Mouse (Mus musculus) hindlimb bud, embryonic 11.5 days (tissue): Measurements from ENCODE around the gene Vwa1.
A peak's percentile ranks its signal among the peaks of the same experiment; 100 is the strongest.
"Not testable (repeated sequence)": the region's sequence is repeated elsewhere in the genome, so short reads cannot be mapped to it uniquely, and the experiment has no call there.

ENCODE experiments used
- DNase-seq: peaks from one replicate; pipeline ENCODE4 v3.0.0-alpha.2; 2012; ENCODE audit warnings: low read depth, low spot score; ENCODE audit errors: extremely low spot score

Gene Vwa1

DNA sequence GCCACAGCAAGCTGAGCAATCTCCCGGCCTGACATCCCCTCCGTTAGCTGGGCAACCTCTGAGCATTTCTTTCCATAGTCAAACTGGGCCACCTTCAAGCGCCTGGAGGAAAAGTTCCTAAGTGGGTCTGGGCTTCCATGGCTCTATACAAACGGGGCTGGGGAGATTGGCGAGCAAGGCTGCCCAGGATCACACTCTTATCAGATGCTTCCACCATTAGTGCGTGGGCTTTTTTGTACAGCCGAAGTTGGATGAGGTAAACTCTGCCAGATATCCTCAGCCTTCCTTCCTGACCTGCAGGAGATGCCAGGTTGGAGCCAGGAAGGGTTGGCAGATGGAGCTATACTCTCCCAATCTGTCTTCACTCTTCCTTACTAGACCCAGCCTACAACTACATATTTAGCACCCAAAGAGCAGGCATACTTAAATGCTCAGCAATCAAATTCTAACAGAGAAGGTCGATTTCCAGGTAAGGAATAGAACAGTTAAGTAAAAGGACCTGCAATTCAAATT, 28.4 kb downstream of the Vwa1 start:
- DNase-seq: no peak

GRCm38 (mm10) chr4:155745136-155745535, 29.4 kb downstream of the Vwa1 start:
- no peak for DNase-seq

DNA sequence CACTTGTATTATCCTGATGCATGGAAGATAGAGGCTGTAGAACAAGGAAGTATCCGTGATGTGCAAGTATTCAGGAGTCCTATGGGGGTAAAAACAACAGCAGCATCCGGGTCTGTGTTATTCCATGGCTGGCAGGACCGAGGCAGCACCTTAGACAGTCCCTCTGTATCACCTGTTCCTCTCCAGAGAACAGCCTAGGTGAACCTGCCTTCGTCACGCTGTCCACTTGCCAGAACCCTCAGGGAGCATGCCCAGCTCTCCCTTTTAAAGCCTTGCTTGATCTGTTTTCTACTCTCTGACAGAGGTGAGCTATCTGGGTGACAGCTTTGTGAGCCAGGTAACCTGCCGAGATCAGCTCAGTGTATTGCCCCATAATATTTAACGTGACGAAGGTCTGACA, 30.0 kb downstream of the Vwa1 start:
- no peak for DNase-seq

DNA sequence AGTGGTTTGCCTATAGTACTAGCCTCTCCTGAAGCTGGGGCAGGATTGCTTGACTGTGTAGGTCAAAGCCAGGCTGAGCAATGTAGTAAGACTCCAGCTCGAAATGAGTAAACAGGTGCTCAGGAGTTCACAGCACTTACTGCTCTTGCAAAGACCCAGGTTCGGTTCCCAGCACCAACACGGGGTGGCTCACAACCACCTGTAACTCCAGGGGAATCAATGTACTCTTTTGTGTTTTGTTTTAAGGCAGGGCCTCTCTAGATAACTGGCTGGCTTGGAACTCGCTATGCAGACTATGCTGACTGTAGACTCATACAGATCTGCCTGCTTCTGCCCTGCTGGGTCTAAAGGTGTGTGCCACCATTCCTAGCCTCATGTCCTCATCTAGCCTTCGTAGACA, 31.8 kb downstream of the Vwa1 start:
- DNase-seq: no peak

DNA sequence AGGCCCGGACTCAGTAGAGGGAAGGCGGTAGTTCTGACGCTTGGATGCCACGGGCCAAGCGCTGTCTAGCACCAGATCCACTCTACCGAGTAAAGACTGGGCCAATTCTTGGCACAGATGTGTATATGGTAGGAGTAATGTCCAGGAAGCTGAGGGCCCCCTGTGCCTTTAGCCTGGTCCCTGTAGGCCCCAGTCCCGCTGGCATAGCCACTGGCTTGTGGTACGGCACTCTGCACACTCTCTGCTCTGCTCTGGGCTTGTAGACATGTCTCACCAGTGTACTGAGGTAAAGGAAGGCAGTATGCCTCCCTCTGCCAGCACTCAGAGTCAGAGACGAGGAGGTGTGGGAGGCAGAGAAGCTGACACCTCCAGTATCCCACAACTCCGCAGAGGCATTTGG, 33.8 kb downstream of the Vwa1 start:
- DNase-seq: not testable (repeated sequence)

GRCm38 (mm10) chr4:155739741-155740636, 34.5 kb downstream of the Vwa1 start:
- DNase-seq: no peak

DNA sequence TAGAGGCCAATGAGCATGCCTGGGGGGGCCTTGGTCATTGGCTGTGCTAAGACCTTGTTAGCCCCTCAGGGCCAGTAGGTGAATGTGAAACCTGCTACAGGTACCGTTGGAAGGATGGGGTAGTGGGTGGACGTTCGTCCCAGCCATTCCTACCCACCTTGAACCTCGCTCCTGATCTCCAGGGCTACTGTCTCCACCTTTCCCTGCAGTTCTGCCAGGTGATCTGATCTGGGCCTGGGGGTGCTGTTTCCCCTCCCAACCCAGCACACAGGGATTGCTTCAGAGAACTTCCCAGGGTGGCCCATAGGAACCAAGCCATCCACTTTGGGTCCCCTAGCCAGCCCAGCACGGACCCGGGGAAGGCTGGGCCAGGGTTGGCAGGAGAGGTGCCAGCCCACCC, 35.3 kb downstream of the Vwa1 start:
- DNase-seq: no peak

DNA sequence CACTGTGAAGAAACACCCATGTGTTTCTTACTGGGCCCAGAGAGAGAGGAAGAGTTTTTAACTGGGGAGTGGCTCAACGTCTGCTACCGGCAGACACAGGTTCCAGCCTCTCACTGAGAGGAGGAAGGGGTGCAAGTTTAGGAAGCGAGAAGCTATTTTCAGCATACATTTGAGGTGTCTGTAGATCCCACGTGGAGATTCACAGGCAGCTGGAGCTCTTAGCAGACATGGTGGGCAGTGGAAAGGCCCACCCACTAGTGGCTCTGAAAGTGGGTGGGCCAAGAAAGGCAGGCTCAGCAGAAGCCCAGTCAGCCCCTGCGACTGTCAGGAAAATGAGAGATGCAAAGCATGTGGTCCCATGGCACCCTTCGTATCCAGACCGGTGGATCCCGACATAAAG, 36.2 kb downstream of the Vwa1 start:
- no peak for DNase-seq

- no peak for DNase-seq
Observed at GRCm38 (mm10) chr4:155736421-155736820, 38.1 kb downstream of the Vwa1 start.

GRCm38 (mm10) chr4:155735788-155736187, 38.7 kb downstream of the Vwa1 start:
- no peak for DNase-seq

DNA sequence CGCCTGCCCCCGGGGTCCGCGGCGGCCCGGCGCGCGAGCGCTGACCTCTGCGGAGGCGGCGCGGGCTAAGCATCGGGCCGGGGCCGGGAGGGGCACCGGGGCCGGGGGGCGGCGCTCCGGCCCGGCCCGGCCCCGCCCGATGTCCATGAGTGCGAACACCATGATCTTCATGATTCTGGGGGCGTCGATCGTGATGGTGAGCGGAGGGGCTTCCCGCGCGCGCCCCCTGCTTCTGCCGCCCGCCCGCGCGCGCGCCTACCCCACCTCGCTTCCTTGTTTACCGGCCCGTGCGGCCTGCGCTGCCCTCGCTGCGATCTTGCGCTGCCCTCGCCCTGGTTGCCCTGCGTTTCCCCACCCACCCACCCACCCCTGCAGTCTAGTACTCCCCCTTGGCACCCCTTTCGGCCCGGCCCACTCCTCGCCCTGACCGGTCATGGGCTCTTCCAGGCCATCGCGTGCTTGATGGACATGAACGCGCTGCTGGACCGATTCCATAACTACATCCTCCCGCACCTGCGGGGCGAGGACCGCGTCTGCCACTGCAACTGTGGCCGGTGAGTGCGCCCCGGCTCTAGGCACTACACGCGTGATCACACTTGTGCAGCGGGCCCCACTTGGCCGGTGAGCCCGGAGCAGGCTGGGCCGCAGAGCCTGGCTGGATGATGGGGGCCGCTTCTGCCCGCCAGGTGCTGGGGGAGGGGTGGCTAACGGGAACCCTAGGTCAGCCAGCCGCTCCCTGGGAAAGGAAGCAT, 39.4 kb downstream of the Vwa1 start:
- no peak for DNase-seq

DNA sequence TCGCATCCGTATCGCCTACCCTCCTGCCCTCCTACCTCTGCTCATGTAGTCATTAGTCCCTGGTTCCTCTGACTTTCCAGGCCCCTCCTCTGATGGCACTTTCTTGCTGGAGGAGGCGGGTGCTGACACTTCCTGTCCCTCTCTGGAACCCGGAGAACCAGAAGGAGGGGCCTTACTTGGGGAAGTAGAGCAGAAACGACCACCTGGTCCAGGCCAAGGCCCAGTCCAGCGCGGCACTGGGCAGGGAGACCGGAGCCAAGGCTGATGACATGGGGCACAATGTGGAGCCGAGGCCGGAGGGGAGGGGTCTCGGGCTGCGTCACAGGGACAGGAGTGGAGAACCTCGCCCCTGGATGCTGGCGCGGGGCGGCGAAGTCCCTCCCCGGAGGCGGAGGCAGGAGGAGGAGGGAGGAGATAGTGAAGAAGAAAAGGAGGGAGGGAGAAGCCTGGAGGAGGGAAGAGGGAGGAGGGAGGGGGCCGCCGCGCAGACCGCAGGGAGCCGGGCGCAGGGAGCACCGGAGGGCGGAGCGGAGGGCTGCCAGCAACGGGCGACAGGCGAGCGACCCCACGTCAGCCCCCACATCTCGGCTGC, 40.1 kb downstream of the Vwa1 start, which contains the start of gene Tmem240:
Gene Tmem240 (plus strand): TSS at position 451 of the 592 bp plus-strand sequence.
- DNase-seq: peak; percentile 60

GRCm38 (mm10) chr4:155733267-155733666, 41.2 kb downstream of the Vwa1 start:
- no peak for DNase-seq

GRCm38 (mm10) chr4:155727993-155728392, 46.5 kb downstream of the Vwa1 start:
- DNase-seq: no peak

DNA sequence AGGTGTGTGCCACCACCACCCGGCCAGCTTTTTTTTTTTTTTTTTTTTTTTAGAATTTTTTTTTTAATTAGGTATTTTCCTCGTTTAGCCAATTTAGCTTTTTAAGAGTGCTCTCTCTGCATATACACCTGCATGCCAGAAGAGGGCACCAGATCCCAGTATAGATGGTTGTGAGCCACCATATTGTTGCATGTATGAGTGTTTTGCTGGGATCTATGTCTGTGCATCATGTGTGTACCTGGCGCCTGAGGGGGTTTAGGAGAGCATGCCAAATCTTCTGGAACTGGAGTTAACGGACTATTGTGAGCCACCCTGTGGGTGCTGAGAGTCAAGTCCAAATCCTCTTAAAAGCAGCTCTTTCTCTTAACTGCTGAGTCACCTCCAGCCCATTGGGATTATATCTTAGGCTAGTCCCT, 52.8 kb downstream of the Vwa1 start:
- no peak for DNase-seq
